Mouse (Mus musculus) heart, embryonic 16.5 days (tissue): ENCODE results near the gene Il1r1. TPM values are rescaled to one million over a fixed set of nuclear protein-coding genes. Genes with fewer than 3 reads are reported as not detected.

Experiments used
- ATAC-seq: fragments of 200-750 bp; cut with Nextera tagmentation; replicated peaks from 2 replicates; pipeline ENCODE4 v1.8.0; 2017; ENCODE audit warnings: moderate number of reproducible peaks; ENCODE audit not compliant: insufficient read depth, low FRiP score; ENCODE audit errors: extremely low read depth
- H3K27ac ChIP-seq: fragments of 300-500 bp; sonication (generic); 2 replicates; pipeline ENCODE4 v1.5.1; 2014; ENCODE audit warnings: mild to moderate bottlenecking, low read length, control low read depth, moderate library complexity
- H3K27me3 ChIP-seq: fragments of 300-500 bp; sonication (generic); 2 replicates; pipeline ENCODE4 v1.6.1; 2014; ENCODE audit warnings: low read length, mixed read lengths; ENCODE audit not compliant: control insufficient read depth, insufficient read depth
- H3K36me3 ChIP-seq: fragments of 300-500 bp; sonication (generic); 2 replicates; pipeline ENCODE4 v1.6.1; 2014; ENCODE audit not compliant: control insufficient read depth, insufficient read depth
- H3K4me1 ChIP-seq: fragments of 300-500 bp; sonication (generic); 2 replicates; pipeline ENCODE4 v1.6.1; 2014; ENCODE audit warnings: low read length, mixed read lengths; ENCODE audit not compliant: control insufficient read depth, insufficient read depth
- H3K4me2 ChIP-seq: fragments of 300-500 bp; sonication (generic); 2 replicates; pipeline ENCODE4 v1.6.1; 2014; ENCODE audit warnings: low read depth, mild to moderate bottlenecking, control low read depth, low read length
- H3K4me3 ChIP-seq: fragments of 300-500 bp; sonication (generic); 2 replicates; pipeline ENCODE4 v1.5.1; 2014; ENCODE audit warnings: mild to moderate bottlenecking, control low read depth, low read length
- H3K9ac ChIP-seq: fragments of 300-500 bp; sonication (generic); 2 replicates; pipeline ENCODE4 v1.6.1; 2014; ENCODE audit warnings: low read length, control low read depth
- H3K9me3 ChIP-seq: fragments of 300-500 bp; sonication (generic); replicated peaks from 2 replicates; pipeline ENCODE4 v1.6.1; 2016; ENCODE audit warnings: low read length; ENCODE audit not compliant: control insufficient read depth
- WGBS: fragments of 180-500 bp; shearing (Covaris S2); extraction: QIAGEN DNeasy Blood & Tissue Kit; methylation state at CpG from one replicate; pipeline ENCODE4 v1.1.7; 2014; 5-methylcytosine and 5-hydroxymethylcytosine counted together
- polyA plus RNA-seq: library from polyadenylated mRNA; unstranded; fragments of >200 nt; fragmentation: Nextera tagmentation; extraction: Ambion mirVana; gene quantifications from 2 replicates; pipeline ENCODE4 v1.2.1, GENCODE M21; 2015

Il1r1 gene
- polyA plus RNA-seq, 1 experiment from 2014 or later, result 8.1 TPM

DNA sequence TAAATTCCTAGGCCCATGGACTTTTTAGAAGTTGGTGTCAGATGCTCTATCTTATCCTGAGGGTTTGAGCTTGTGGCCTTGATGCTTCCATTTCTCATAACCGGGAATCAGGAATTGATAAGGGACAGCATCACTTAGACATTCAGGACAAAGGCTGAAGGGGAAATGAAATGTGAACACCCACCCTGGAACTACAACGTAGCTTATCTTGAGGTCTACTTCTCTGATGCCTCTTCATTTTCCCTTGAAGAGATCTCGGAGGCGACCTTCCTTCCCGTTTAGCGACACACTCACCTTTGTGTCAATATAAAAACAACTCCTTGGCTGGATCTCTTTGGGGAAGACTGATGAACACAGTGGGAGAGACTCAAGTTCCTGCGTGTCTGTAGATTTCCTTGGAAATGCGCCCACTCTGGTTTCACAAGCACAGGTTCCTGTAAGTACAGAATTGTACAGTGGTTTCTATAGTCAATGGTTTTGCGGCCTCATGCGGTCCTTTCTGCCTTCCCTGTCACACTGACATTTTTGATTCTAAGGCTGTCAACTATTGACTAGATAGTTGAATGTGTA lies 46.7 kb downstream of the Il1r1 start:
- H3K27me3 ChIP-seq, result no peaks in the 10 kb centered on the region; the same call in 1 of the 2 replicates
- H3K27ac ChIP-seq, result no peak overlapping the region
- no peaks in the 10 kb centered on the region for H3K9me3 ChIP-seq
- H3K9ac ChIP-seq, result no peak overlapping the region
- H3K4me1 ChIP-seq, result peaks cover 11% of the 10 kb centered on the region
- H3K4me3 ChIP-seq, result no peak overlapping the region
- ATAC-seq, result no peak
- no peaks in the 10 kb centered on the region for H3K36me3 ChIP-seq
- 79% methylated on average over 10 of the region's 10 CpGs for WGBS
- no peak overlapping the region for H3K4me2 ChIP-seq

DNA sequence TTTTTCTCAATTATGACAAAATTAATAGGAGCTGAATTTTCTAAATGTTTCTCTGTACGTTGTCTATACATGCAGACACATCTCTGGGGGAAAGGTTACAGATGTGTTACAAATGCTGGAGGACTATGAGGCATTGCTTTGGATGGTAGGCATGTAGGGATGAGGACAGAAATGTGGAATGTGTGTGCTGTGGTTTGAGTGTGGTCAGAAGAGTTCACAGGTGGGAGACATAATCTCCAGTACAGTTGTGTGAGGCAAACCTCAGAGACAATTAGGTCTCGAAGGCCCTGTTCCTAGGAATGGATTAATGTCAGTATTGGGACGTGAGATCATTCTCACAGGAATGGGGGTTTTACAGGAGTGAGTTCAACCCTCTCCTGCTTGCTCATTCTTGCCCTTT lies 47.3 kb downstream of the Il1r1 start:
- H3K27me3 ChIP-seq, result no peaks in the 10 kb centered on the region; the same call in 1 of the 2 replicates
- H3K4me1 ChIP-seq, result peaks cover 6% of the 10 kb centered on the region
- H3K9ac ChIP-seq, result no peak overlapping the region
- no peaks in the 10 kb centered on the region for H3K36me3 ChIP-seq
- WGBS, result 69% methylated on average over 3 of the region's 3 CpGs
- no peak for ATAC-seq
- no peak overlapping the region for H3K4me2 ChIP-seq
- no peaks in the 10 kb centered on the region for H3K9me3 ChIP-seq
- H3K27ac ChIP-seq, result no peak overlapping the region
- no peak overlapping the region for H3K4me3 ChIP-seq

DNA sequence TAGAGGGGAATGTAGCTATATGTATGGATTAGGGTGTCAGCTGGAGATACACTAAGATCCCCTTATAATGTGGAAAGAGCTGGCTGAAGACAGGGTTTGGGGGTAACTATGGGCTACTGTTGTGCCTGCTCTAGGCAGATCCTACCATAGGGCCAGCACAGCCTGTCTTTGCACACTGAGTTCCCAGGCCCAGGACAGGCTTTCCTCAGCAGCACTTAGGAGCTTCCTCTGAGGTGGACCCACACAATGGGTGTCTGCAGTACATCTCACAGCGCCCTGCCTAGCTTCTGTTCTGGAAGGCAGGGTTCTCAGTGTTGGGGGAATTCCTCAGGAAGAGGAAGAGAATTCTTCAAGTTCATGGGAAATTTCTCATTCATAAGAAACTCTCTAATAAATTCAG lies 48.6 kb downstream of the Il1r1 start:
- H3K4me3 ChIP-seq, result no peak overlapping the region
- H3K36me3 ChIP-seq, result no peaks in the 10 kb centered on the region
- H3K9me3 ChIP-seq, result no peaks in the 10 kb centered on the region
- no peak overlapping the region for H3K9ac ChIP-seq
- ATAC-seq, result no peak
- H3K27ac ChIP-seq, result no peak overlapping the region
- H3K27me3 ChIP-seq, result no peaks in the 10 kb centered on the region; the same call in 1 of the 2 replicates
- 75% methylated on average over 1 of the region's 1 CpGs for WGBS
- H3K4me1 ChIP-seq, result peaks cover under 1% of the 10 kb centered on the region
- H3K4me2 ChIP-seq, result no peak overlapping the region

DNA sequence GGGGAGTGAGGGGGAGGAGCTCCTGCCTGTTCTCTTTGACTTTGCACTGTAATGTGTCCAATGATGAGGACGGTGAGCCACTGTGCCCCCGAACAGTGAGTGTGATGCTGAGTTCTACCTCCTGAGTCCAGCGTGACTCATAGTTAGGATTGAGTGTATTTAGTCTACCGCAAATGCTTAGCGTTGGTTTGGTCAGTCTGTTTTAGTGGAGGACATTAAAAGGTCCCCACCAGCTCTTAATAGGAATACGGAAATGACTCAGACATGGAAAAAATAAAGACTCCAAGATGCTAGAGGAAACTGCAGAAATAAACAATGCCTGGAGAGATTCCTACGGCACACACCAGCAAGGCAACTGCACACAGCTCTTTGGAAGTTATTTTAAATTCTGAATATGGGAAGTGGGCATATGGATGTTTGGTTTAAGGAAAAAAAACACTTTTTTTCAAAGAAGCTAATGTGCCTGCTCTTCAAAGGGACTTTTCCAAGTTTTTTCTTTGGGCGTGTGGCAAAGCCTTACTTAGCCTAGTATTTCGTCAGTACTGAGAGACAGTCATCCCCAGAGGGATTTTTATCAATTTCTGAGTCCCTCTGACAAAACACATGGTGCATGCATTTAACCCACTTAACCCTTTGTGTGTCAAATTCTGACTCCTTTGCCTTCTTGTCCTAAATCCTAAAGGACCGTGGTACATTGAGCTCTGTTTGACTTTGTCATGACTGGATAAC lies 50.6 kb downstream of the Il1r1 start:
- H3K27ac ChIP-seq, result peak overlapping the region; percentile 51
- no peak overlapping the region for H3K4me3 ChIP-seq
- no peaks in the 10 kb centered on the region for H3K27me3 ChIP-seq
- H3K9ac ChIP-seq, result no peak overlapping the region
- no peaks in the 10 kb centered on the region for H3K9me3 ChIP-seq
- 56% methylated on average over 10 of the region's 10 CpGs for WGBS
- no peaks in the 10 kb centered on the region; the same call in 1 of the 2 replicates for H3K4me1 ChIP-seq
- no peak for ATAC-seq
- H3K36me3 ChIP-seq, result no peaks in the 10 kb centered on the region
- H3K4me2 ChIP-seq, result peak overlapping the region; percentile 27; the same call in 1 of the 2 replicates

DNA sequence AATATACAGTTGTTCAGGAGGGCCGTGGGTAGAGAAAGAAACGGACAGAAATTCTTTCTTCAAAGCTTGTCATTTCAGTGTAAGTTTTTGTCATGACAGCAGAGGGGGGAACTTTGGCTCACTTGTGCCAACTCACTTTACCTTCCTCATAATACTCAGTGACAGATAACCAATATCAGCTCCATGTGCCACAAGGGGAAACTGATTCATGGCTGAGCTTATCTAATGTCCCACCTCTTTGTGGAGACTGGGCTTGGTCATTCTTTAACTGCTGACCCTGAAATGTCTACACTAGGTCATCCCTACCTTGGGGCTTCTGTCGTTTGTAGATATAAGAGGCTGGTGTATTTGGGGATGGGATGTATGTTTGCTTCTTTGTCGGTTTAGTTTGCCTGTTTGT lies 53.1 kb downstream of the Il1r1 start:
- no peaks in the 10 kb centered on the region for H3K9me3 ChIP-seq
- H3K27ac ChIP-seq, result no peak overlapping the region
- no peaks in the 10 kb centered on the region for H3K27me3 ChIP-seq
- H3K36me3 ChIP-seq, result 0 out of 2 replicates have a peak, but pooled peaks cover 3% of the 10 kb centered on the region
- H3K4me3 ChIP-seq, result no peak overlapping the region
- 76% methylated on average over 4 of the region's 4 CpGs for WGBS
- no peak overlapping the region for H3K4me2 ChIP-seq
- H3K9ac ChIP-seq, result no peak overlapping the region
- peaks cover 2% of the 10 kb centered on the region; the same call in 1 of the 2 replicates for H3K4me1 ChIP-seq
- no peak for ATAC-seq

DNA sequence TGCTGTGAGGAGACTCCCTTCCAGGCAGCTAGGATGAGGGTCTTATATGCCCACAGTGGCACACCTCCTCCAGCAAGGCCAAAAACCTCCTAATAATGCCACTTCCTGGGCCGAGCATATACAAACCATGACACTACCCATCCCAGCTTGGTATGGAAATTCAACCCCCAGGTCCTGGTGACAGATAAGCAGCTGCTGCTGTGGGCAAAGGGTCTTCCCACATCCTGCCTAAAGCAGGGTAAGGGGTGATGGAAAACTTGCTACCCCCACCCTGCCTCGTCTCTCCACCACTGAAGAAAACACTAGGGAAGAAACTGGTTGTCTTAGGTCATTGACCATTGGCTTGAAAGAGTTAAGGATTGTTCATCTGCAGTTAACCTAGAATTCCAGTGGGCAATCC lies 53.8 kb downstream of the Il1r1 start:
- 79% methylated on average over 2 of the region's 2 CpGs for WGBS
- Histone ChIP-seq H3K9me3 (no peaks in the 10 kb centered on the region), H3K4me1 (peaks cover 2% of the 10 kb centered on the region; the same call in 1 of the 2 replicates), H3K36me3 (0 out of 2 replicates have a peak, but pooled peaks cover 3% of the 10 kb centered on the region), H3K4me3 (no peak overlapping the region), H3K27ac (no peak overlapping the region), H3K27me3 (no peaks in the 10 kb centered on the region), H3K9ac (no peak overlapping the region), H3K4me2 (no peak overlapping the region)
- no peak for ATAC-seq

DNA sequence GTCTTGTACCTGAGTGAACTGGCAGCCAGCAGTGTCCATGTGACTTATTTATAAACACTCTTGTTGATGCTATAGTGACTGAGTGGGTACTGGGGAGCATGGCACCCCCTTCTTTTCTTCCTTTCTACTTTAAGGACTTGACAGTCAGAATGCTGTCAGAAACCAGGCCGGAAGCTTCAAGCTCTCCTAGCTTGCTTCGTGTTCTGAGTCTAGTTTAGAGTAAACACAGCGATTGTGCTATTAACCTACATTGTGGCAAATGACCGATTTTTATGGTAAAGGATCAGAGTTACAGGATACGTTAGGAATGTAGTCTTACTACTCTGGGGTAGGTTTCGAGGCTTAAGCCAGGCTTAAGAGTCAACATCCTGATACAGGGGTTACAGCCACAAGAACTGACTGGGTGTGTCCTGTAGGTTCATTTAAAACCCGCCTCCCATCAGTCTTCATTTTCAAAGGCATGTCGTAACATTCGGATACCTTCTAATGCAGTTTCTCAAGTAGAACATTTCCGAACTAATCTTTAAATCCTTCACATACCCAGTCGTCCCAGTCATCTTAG lies 54.4 kb downstream of the Il1r1 start:
- Histone ChIP-seq H3K9me3 (no peaks in the 10 kb centered on the region), H3K36me3 (0 out of 2 replicates have a peak, but pooled peaks cover 3% of the 10 kb centered on the region), H3K4me3 (no peak overlapping the region), H3K27ac (no peak overlapping the region), H3K4me1 (peaks cover 2% of the 10 kb centered on the region; the same call in 1 of the 2 replicates), H3K27me3 (no peaks in the 10 kb centered on the region), H3K4me2 (no peak overlapping the region), H3K9ac (no peak overlapping the region)
- no peak for ATAC-seq
- 79% methylated on average over 11 of the region's 11 CpGs for WGBS

DNA sequence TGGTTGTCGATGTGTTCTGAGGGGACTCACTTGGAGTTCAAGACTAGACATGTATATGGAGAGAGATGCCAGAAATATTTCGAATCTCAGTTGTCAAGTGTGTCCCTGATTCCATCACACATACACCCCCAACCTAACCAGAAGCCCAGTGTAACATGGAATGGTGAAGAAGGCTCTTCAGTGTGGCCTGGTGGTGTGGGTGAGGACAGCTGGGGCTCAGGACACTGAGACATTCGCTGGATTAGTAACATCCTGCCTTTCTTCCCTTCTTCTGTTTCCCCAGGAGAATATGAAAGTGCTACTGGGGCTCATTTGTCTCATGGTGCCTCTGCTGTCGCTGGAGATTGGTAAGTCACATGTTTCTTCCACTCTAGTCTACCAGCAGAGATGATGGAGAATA lies 57.1 kb downstream of the Il1r1 start:
- H3K9me3 ChIP-seq, result no peaks in the 10 kb centered on the region
- no peaks in the 10 kb centered on the region for H3K27me3 ChIP-seq
- H3K27ac ChIP-seq, result no peak overlapping the region
- no peak for ATAC-seq
- peaks cover 2% of the 10 kb centered on the region; the same call in 1 of the 2 replicates for H3K4me1 ChIP-seq
- H3K9ac ChIP-seq, result no peak overlapping the region
- 65% methylated on average over 4 of the region's 4 CpGs for WGBS
- no peak overlapping the region for H3K4me2 ChIP-seq
- 0 out of 2 replicates have a peak, but pooled peaks cover 3% of the 10 kb centered on the region for H3K36me3 ChIP-seq
- H3K4me3 ChIP-seq, result no peak overlapping the region

DNA sequence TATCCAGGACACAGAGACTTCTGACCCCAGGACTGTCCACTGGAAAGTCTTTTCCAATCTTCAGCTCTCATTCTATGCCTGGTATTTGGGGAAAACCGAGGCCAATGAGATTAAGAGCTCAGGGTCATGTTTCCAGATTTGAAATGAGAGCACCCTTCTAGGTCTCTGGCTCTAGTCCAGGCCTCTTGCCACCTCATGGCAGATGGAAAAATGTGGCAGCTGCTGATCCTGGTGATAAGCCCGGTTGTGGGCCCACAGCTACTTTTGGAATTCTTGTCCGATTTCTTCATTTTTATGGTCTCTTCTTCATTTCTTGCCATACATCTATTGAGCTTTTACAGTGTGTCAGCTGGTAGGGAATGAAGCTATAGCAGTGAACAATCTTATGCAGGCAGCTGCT lies 57.5 kb downstream of the Il1r1 start:
- Histone ChIP-seq H3K9me3 (no peaks in the 10 kb centered on the region), H3K4me2 (no peak overlapping the region), H3K4me1 (peaks cover 2% of the 10 kb centered on the region; the same call in 1 of the 2 replicates), H3K27ac (no peak overlapping the region), H3K4me3 (no peak overlapping the region), H3K27me3 (no peaks in the 10 kb centered on the region), H3K36me3 (0 out of 2 replicates have a peak, but pooled peaks cover 3% of the 10 kb centered on the region), H3K9ac (no peak overlapping the region)
- no peak for ATAC-seq
- WGBS, result 63% methylated on average over 3 of the region's 3 CpGs
